Mouse (Mus musculus) CH12.LX (cell line): ENCODE measurements around the gene Papss2.

Experiments used
- CTCF ChIP-seq, 2 experiments: IDR thresholded peaks in 1 of 2; conservative IDR thresholded peaks in 1 of 2; 2 replicates each; pipeline ENCODE4 v1.5.1; 2011 to 2012; ENCODE audit warnings: low read depth in 2 of 2, low read length in 2 of 2, improper control_type of control experiment in 1 of 2, inconsistent platforms in 1 of 2, mild to moderate bottlenecking in 1 of 2, moderate library complexity in 1 of 2
- EP300 ChIP-seq: IDR thresholded peaks from 2 replicates; pipeline ENCODE4 v1.6.1; 2011; ENCODE audit warnings: low read length, improper control_type of control experiment
- JUN ChIP-seq: IDR thresholded peaks from 2 replicates; pipeline ENCODE4 v1.6.1; 2011; ENCODE audit warnings: low read depth, mild to moderate bottlenecking, low read length, improper control_type of control experiment, moderate library complexity; ENCODE audit not compliant: insufficient read depth
- KAT2A ChIP-seq: IDR thresholded peaks from 2 replicates; pipeline ENCODE4 v1.6.1; 2012; ENCODE audit warnings: low read length, improper control_type of control experiment, inconsistent platforms; ENCODE audit not compliant: insufficient replicate concordance
- MAFK ChIP-seq: IDR thresholded peaks from 2 replicates; pipeline ENCODE4 v1.6.1; 2011; ENCODE audit warnings: low read length, improper control_type of control experiment; ENCODE audit not compliant: insufficient replicate concordance
- MXI1 ChIP-seq: IDR thresholded peaks from 2 replicates; pipeline ENCODE4 v1.6.1; 2011; ENCODE audit warnings: mild to moderate bottlenecking, low read depth, low read length, improper control_type of control experiment
- NELFE ChIP-seq: IDR thresholded peaks from 2 replicates; pipeline ENCODE4 v1.6.1; 2011; ENCODE audit warnings: low read depth, low read length, improper control_type of control experiment
- PAX5 ChIP-seq: IDR thresholded peaks from 2 replicates; pipeline ENCODE4 v1.6.1; 2012; ENCODE audit warnings: low read length, inconsistent platforms, mixed read lengths
- POLR2A ChIP-seq: IDR thresholded peaks from 2 replicates; pipeline ENCODE4 v1.6.1; 2011; ENCODE audit warnings: low read depth, mild to moderate bottlenecking, improper control_type of control experiment, low read length
- POLR2AphosphoS2 ChIP-seq: IDR thresholded peaks from 2 replicates; pipeline ENCODE4 v1.6.1; 2011; ENCODE audit warnings: low read depth, low read length, improper control_type of control experiment
- RCOR1 ChIP-seq: conservative IDR thresholded peaks from 2 replicates; pipeline ENCODE4 v1.6.1; 2012; ENCODE audit warnings: low read depth, mild to moderate bottlenecking, inconsistent platforms, low read length, improper control_type of control experiment
- SIN3A ChIP-seq: IDR thresholded peaks from 2 replicates; pipeline ENCODE4 v1.6.1; 2012; ENCODE audit warnings: low read length, improper control_type of control experiment, inconsistent platforms
- SMC3 ChIP-seq: IDR thresholded peaks from 2 replicates; pipeline ENCODE4 v1.6.1; 2011; ENCODE audit warnings: low read depth, low read length, improper control_type of control experiment
- USF1 ChIP-seq: IDR thresholded peaks from 2 replicates; pipeline ENCODE4 v1.6.1; 2014; ENCODE audit warnings: low read depth, mild to moderate bottlenecking, inconsistent platforms, low read length, improper control_type of control experiment

- TF ChIP-seq CTCF (conservative IDR thresholded peaks at IDR 0.05 in 1 of 2, IDR thresholded peaks at IDR 0.05 in 1 of 2; ENCODE audit: low read depth in 2 of 2, low read length in 2 of 2) (no peak), MXI1 (no peak), KAT2A (no peak), EP300 (no peak), MAFK (no peak), POLR2A (no peak), USF1 (no peak), SIN3A (no peak), RCOR1 (no peak), JUN (no peak), POLR2AphosphoS2 (no peak), PAX5 (no peak), NELFE (no peak), SMC3 (no peak)
Observed at GRCm38 (mm10) chr19:32606227-32606827, 10.7 kb downstream of the Papss2 start.
